Mouse (Mus musculus) neural tube, embryonic 14.5 days (tissue): ENCODE measurements around the gene Atp13a4. TPM values are rescaled to one million over a fixed set of nuclear protein-coding genes. Genes with fewer than 3 reads are reported as not detected.

Experiments
- ATAC-seq: fragments of 200-750 bp; cut with Nextera tagmentation; 2 replicates; pipeline ENCODE4 v1.8.0; 2017; ENCODE audit warnings: low read depth, mild to moderate bottlenecking, moderate TSS enrichment, moderate library complexity
- H3K27ac ChIP-seq: fragments of 300-500 bp; sonication (generic); 2 replicates; pipeline ENCODE4 v1.5.1; 2014; ENCODE audit warnings: low read depth, mild to moderate bottlenecking, control low read depth, low read length, moderate library complexity, mixed read lengths
- H3K27me3 ChIP-seq: fragments of 300-500 bp; sonication (generic); 2 replicates; pipeline ENCODE4 v1.6.1; 2014; ENCODE audit warnings: low read length; ENCODE audit not compliant: control insufficient read depth, insufficient read depth
- H3K36me3 ChIP-seq: fragments of 300-500 bp; sonication (generic); 2 replicates; pipeline ENCODE4 v1.6.1; 2014; ENCODE audit warnings: low read length, mixed read lengths; ENCODE audit not compliant: control insufficient read depth, insufficient read depth
- H3K4me1 ChIP-seq: fragments of 300-500 bp; sonication (generic); 2 replicates; pipeline ENCODE4 v1.6.1; 2014; ENCODE audit warnings: low read length; ENCODE audit not compliant: control insufficient read depth, insufficient read depth
- H3K4me2 ChIP-seq: fragments of 300-500 bp; sonication (generic); 2 replicates; pipeline ENCODE4 v1.6.1; 2014; ENCODE audit warnings: mild to moderate bottlenecking, low read depth, low read length, control low read depth
- H3K4me3 ChIP-seq: fragments of 300-500 bp; sonication (generic); 2 replicates; pipeline ENCODE4 v1.5.1; 2014; ENCODE audit warnings: low read depth, low read length, control low read depth, mixed read lengths
- H3K9ac ChIP-seq: fragments of 300-500 bp; sonication (generic); replicated peaks from 2 replicates; pipeline ENCODE4 v1.6.1; 2014; ENCODE audit warnings: low read depth, mild to moderate bottlenecking, control low read depth, low read length, mixed read lengths
- H3K9me3 ChIP-seq: fragments of 300-500 bp; sonication (generic); 2 replicates; pipeline ENCODE4 v1.6.1; 2016; ENCODE audit warnings: low read length; ENCODE audit not compliant: control insufficient read depth
- WGBS: fragments of 180-500 bp; shearing (Covaris S2); extraction: QIAGEN DNeasy Blood & Tissue Kit; methylation state at CpG from one replicate; pipeline ENCODE4 v1.1.7; 2014; 5-methylcytosine and 5-hydroxymethylcytosine counted together
- polyA plus RNA-seq: library from polyadenylated mRNA; unstranded; fragments of >200 nt; fragmentation: Nextera tagmentation; extraction: Ambion mirVana; gene quantifications from 2 replicates; pipeline ENCODE4 v1.2.1, GENCODE M21; 2014

The Atp13a4 gene
- polyA plus RNA-seq, 1 experiment from 2014 or later, result 0.44 TPM

- no peak overlapping the region for H3K4me3 ChIP-seq
- no peaks in the 10 kb centered on the region for H3K27me3 ChIP-seq
- no peaks in the 10 kb centered on the region for H3K9me3 ChIP-seq
- H3K4me1 ChIP-seq, result no peaks in the 10 kb centered on the region
- ATAC-seq, result no peak
- H3K4me2 ChIP-seq, result no peak overlapping the region
- H3K9ac ChIP-seq, result no peak overlapping the region
- no peak overlapping the region for H3K27ac ChIP-seq
- no peaks in the 10 kb centered on the region for H3K36me3 ChIP-seq
- 94% methylated on average over 4 of the region's 4 CpGs for WGBS
Measured at GRCm38 (mm10) chr16:29384781-29385180, 159.9 kb downstream of the Atp13a4 start.

- no peaks in the 10 kb centered on the region for H3K36me3 ChIP-seq
- H3K27me3 ChIP-seq, result no peaks in the 10 kb centered on the region
- H3K9ac ChIP-seq, result no peak within 1 kb of the TSS
- 78% methylated on average over 4 of the region's 4 CpGs for WGBS
- H3K4me2 ChIP-seq, result no peak within 1 kb of the TSS
- no peak for ATAC-seq
- H3K27ac ChIP-seq, result no peak within 1 kb of the TSS
- H3K9me3 ChIP-seq, result no peaks in the 10 kb centered on the region
- no peaks in the 10 kb centered on the region for H3K4me1 ChIP-seq
- no peak within 1 kb of the TSS for H3K4me3 ChIP-seq
Measured at GRCm38 (mm10) chr16:29378458-29378857, 166.2 kb downstream of the Atp13a4 start, which contains the start of gene Atp13a5. Atp13a5 (minus strand) TSS chr16:29378732.

- H3K4me2 ChIP-seq, result no peak overlapping the region
- no peak overlapping the region for H3K9ac ChIP-seq
- no peaks in the 10 kb centered on the region for H3K27me3 ChIP-seq
- H3K27ac ChIP-seq, result no peak overlapping the region
- 89% methylated on average over 8 of the region's 8 CpGs for WGBS
- H3K4me1 ChIP-seq, result no peaks in the 10 kb centered on the region
- H3K4me3 ChIP-seq, result no peak overlapping the region
- H3K9me3 ChIP-seq, result no peaks in the 10 kb centered on the region
- ATAC-seq, result no peak
- no peaks in the 10 kb centered on the region for H3K36me3 ChIP-seq
Measured at GRCm38 (mm10) chr16:29374636-29375035, 170.0 kb downstream of the Atp13a4 start.

Other genes starting within 250 kb of the Atp13a4 start
- gene Atp13a5, start 166.1 kb downstream of the Atp13a4 start, polyA plus RNA-seq, result 1.2 and 1.4 TPM in 2 replicates
- gene Opa1, start 34.5 kb upstream of the Atp13a4 start, polyA plus RNA-seq, result 64.8 and 68.8 TPM in 2 replicates